ENCODE assay signal across 32 mouse cellular contexts in the genomic region with DNA sequence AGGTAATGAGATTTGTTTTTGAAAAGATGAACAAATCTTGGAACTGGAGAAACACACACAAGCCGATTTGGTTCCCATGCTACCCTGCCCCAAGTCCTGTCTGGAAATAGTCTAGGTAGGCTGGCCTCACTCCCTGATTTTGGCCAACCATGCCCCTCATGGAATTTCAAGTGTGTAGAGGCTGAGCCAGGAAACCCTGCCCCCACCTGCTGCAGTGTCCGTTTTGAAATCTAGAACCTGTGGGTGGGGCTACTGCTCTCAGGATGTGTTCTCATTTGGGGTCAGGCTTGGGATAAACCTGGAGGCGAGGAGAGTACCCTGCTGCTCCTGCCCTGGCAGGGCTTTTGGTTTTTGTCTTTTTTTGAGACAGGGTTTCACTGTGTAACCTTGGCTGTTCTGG. TPM values are rescaled to one million over a fixed set of nuclear protein-coding genes. Genes with fewer than 3 reads are reported as not detected.
DNase-seq lines count a peak whose midpoint lies in the region; ATAC-seq lines count a peak whose summit lies in the region.
"Had no signal": no experiment of that assay in that cellular context is flagged by ENCODE, and none has a peak within 500 bp of the region (broad histone marks: within the 10 kb centered on the region; RNA-seq: fewer than 3 reads in every experiment).

No protein-coding gene starts in this region.

- no peak overlapping the region for H3K9ac ChIP-seq in heart, embryonic 15.5 days
- no peak overlapping the region for H3K9ac ChIP-seq in heart, embryonic 11.5 days (ENCODE audit: low read depth, low read length)
- H3K9ac ChIP-seq: intestine, embryonic 15.5 days; limb, embryonic 15.5 days; liver, embryonic 14.5 days; lung, embryonic 15.5 days; midbrain, embryonic 12.5 days had no signal

- peak overlapping the region; percentile 50; the same call in 1 of the 2 replicates for H3K27ac ChIP-seq in heart, embryonic 15.5 days
- no peak overlapping the region for H3K27ac ChIP-seq in heart, embryonic 11.5 days (ENCODE audit: low read depth, low read length)
- H3K27ac ChIP-seq: forebrain, embryonic 10.5 days; intestine, embryonic 15.5 days; limb, embryonic 15.5 days; liver, embryonic 14.5 days; lung, embryonic 15.5 days; midbrain, embryonic 12.5 days; stomach, postnatal 0 days had no signal

- H3K4me1 ChIP-seq in heart, embryonic 15.5 days (replicated peaks): peaks cover 25% of the 10 kb centered on the region
- peaks cover 11% of the 10 kb centered on the region; the same call in 1 of the 2 replicates for H3K4me1 ChIP-seq in heart, embryonic 11.5 days (ENCODE audit: control insufficient read depth, insufficient read depth, low read length)
- H3K4me1 ChIP-seq: forebrain, embryonic 10.5 days; intestine, embryonic 15.5 days; midbrain, embryonic 12.5 days had no signal

- peaks cover 15% of the 10 kb centered on the region for H3K36me3 ChIP-seq in heart, embryonic 15.5 days
- H3K36me3 ChIP-seq in heart, embryonic 11.5 days (ENCODE audit: control insufficient read depth, insufficient read depth, low read length): peaks cover 7% of the 10 kb centered on the region
- H3K36me3 ChIP-seq: intestine, embryonic 15.5 days had no signal

- DNase-seq in gastrocnemius, adult 18-20 months (ENCODE audit: low spot score): peak; percentile 67
- no peak for DNase-seq in gastrocnemius, postnatal 10 days
- DNase-seq in 416B (ENCODE audit: low read depth): peak; percentile 29
- peak; percentile 49 for DNase-seq in gastrocnemius, postnatal 25 days
- no peak for DNase-seq in kidney, adult 8-10 months
- DNase-seq: adrenal gland, adult 2 months; cerebellum, adult 11-12 months; cerebellum, postnatal 14 days; kidney, adult 9 months; kidney, postnatal 14 days; left cerebral cortex, postnatal 4 days; thymus, adult 2 months; thymus, postnatal 4 days had no signal

- 29% methylated on average over 3 of the region's 3 CpGs for WGBS in heart, embryonic 15.5 days
- 30% methylated on average over 3 of the region's 3 CpGs for WGBS in heart, embryonic 11.5 days (ENCODE audit: insufficient replicate concordance)

- H3K4me2 ChIP-seq in heart, embryonic 15.5 days: no peak overlapping the region
- no peak overlapping the region for H3K4me2 ChIP-seq in heart, embryonic 11.5 days
- H3K4me2 ChIP-seq: intestine, embryonic 15.5 days; limb, embryonic 15.5 days; lung, embryonic 15.5 days; midbrain, embryonic 12.5 days had no signal

- no peaks in the 10 kb centered on the region for H3K27me3 ChIP-seq in heart, embryonic 15.5 days
- H3K27me3 ChIP-seq in heart, embryonic 11.5 days (ENCODE audit: control insufficient read depth, insufficient read depth, low read length): no peaks in the 10 kb centered on the region
- H3K27me3 ChIP-seq: intestine, embryonic 15.5 days; limb, embryonic 15.5 days; lung, embryonic 15.5 days; midbrain, embryonic 12.5 days had no signal

- H3K4me3 ChIP-seq in heart, embryonic 15.5 days: no peak overlapping the region
- no peak overlapping the region for H3K4me3 ChIP-seq in heart, embryonic 11.5 days (ENCODE audit: low read depth, low read length)
- H3K4me3 ChIP-seq: forebrain, embryonic 10.5 days; intestine, embryonic 15.5 days; limb, embryonic 15.5 days; lung, embryonic 15.5 days; midbrain, embryonic 12.5 days had no signal

- H3K9me3 ChIP-seq in heart, embryonic 15.5 days (replicated peaks): no peaks in the 10 kb centered on the region
- no peaks in the 10 kb centered on the region; the same call in 1 of the 2 replicates for H3K9me3 ChIP-seq in heart, embryonic 11.5 days (replicated peaks; ENCODE audit: control insufficient read depth, low read length)
- H3K9me3 ChIP-seq: intestine, embryonic 15.5 days; limb, embryonic 15.5 days; lung, embryonic 15.5 days; midbrain, embryonic 12.5 days had no signal

- ATAC-seq in heart, embryonic 15.5 days (replicated peaks; ENCODE audit: insufficient number of reproducible peaks, insufficient read depth, low FRiP score, low read depth): 0 out of 2 replicates have a peak, but pooled peaks have one; percentile 40
- no peak for ATAC-seq in heart, embryonic 11.5 days (replicated peaks; ENCODE audit: insufficient number of reproducible peaks, low FRiP score, low TSS enrichment)
- ATAC-seq: CD4-positive, CD25-positive, alpha-beta regulatory T cell, adult 4 months; hindbrain, embryonic 16.5 days; intestine, embryonic 15.5 days had no signal

RNA-seq across cellular contexts. Expression of gene Oxct2a, which starts 15.1 kb away (rescaled TPM):
- total RNA-seq in gastrocnemius, adult 18-20 months (2021): under 1 TPM in 1 of 2 experiments, not detected in 1; 0.25 TPM
- total RNA-seq in gastrocnemius, postnatal 10 days (2021): under 1 TPM in 1 of 2 experiments, not detected in 1; 0.34 TPM
- not detected in 2 replicates for polyA plus RNA-seq in heart, embryonic 15.5 days (2015; fragmentation: Nextera tagmentation; extraction: Ambion mirVana)
- polyA plus RNA-seq in heart, embryonic 11.5 days (2014; fragmentation: Nextera tagmentation; extraction: Ambion mirVana): not detected in 2 replicates
- total RNA-seq in gastrocnemius, postnatal 25 days (2021): under 1 TPM in 1 of 2 experiments, not detected in 1; 0.16 TPM
- total RNA-seq: adrenal gland, adult 2 months; hematopoietic stem cell, adult 5-6 weeks; layer of hippocampus, adult 18-20 months; megakaryocyte, adult 5-6 weeks; monocyte, adult 5-6 weeks; neutrophil, adult 5-6 weeks had no signal
- polyA plus RNA-seq: adrenal gland, adult 2 months; CD4-positive, CD25-positive, alpha-beta regulatory T cell, adult 4 months; embryonic facial prominence, embryonic 11.5 days; forebrain, embryonic 10.5 days; intestine, embryonic 15.5 days; lung, embryonic 15.5 days; midbrain, embryonic 12.5 days; stomach, postnatal 0 days had no signal

RNA-seq across cellular contexts. Expression of gene Bmp8a, which starts 34.8 kb away (rescaled TPM):
- total RNA-seq in gastrocnemius, adult 18-20 months (2021): under 1 TPM; 0.50 to 0.78 TPM
- under 1 TPM in 1 of 2 experiments, not detected in 1; 0.59 TPM for total RNA-seq in gastrocnemius, postnatal 10 days (2021)
- 0.11 TPM in 1 of 2 replicates, not detected in the other for polyA plus RNA-seq in heart, embryonic 15.5 days (2015; fragmentation: Nextera tagmentation; extraction: Ambion mirVana)
- 0.10 TPM in 1 of 2 replicates, not detected in the other for polyA plus RNA-seq in heart, embryonic 11.5 days (2014; fragmentation: Nextera tagmentation; extraction: Ambion mirVana)
- total RNA-seq in gastrocnemius, postnatal 25 days (2021): under 1 TPM; 0.35 to 0.36 TPM
- total RNA-seq: hematopoietic stem cell, adult 5-6 weeks; layer of hippocampus, adult 18-20 months; layer of hippocampus, postnatal 14 days; left cerebral cortex, adult 8-10 months; megakaryocyte, adult 5-6 weeks; monocyte, adult 5-6 weeks; neutrophil, adult 5-6 weeks had no signal
- polyA plus RNA-seq: CD4-positive, CD25-positive, alpha-beta regulatory T cell, adult 4 months had no signal

RNA-seq across cellular contexts. Expression of gene Pabpc4, which starts 46.1 kb away (rescaled TPM):
- total RNA-seq in gastrocnemius, adult 18-20 months (2021): 100 to 1,000 TPM; 307 to 316 TPM
- 100 to 1,000 TPM; 279 to 289 TPM for total RNA-seq in gastrocnemius, postnatal 10 days (2021)
- polyA plus RNA-seq in heart, embryonic 15.5 days (2015; fragmentation: Nextera tagmentation; extraction: Ambion mirVana): 51.3 and 53.8 TPM in 2 replicates
- 64.9 and 83.5 TPM in 2 replicates for polyA plus RNA-seq in heart, embryonic 11.5 days (2014; fragmentation: Nextera tagmentation; extraction: Ambion mirVana)
- total RNA-seq in gastrocnemius, postnatal 25 days (2021): 100 to 1,000 TPM; 278 to 325 TPM

Comparison
In these comparisons a context has a peak if more than half of its experiments do, and no peak if none do; other contexts are left out.
1. DNase-seq: peak in gastrocnemius, adult 18-20 months (single experiment), 416B (single experiment) and gastrocnemius, postnatal 25 days (single experiment); none in gastrocnemius, postnatal 10 days (single experiment) and kidney, adult 8-10 months (0 of 2).